Mouse (Mus musculus): ENCODE results near the gene Pcca.

Gene Pcca

DNA sequence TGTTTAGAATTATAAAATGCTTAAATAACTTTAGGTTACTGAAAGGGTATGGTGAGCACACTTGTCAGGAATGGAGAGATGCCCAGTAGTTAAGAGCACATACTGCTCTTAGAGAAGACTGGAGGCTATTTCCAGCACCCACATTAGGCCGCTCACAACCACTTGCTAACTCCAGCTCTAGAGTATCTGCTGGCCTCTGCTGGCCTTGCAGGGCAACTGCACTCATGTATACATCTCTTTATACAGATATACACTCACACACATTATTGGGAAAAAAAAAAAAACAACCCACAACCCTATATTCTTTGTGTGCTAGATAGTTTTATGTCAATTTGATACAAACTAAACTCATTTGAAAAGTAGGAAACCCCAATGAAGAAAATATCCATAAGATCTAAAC is 217.4 kb downstream of the Pcca start:
- no peak for DNase-seq

- no peak for DNase-seq
These were observed 219.2 kb downstream of the Pcca start for GRCm38 (mm10) chr14:122753278-122753677.

DNA sequence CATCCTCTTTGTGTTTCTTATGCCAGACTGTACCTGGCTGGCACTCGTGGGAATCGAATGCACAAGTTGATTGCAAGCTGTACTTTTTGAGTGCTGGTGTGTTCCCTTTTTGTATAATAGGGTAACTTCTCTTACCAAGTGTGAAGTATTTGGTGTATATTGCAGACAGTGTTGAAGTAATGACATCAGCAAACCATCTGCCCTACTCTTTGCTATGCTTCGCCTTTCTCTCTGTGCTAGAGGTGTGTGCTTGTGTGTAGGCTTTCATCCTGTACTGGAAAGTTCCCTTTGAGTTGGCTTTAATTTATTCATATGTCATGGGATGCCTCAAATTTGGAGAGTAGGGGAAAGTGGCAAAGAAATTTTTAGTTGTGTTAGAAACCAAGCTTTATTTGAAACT is 220.2 kb downstream of the Pcca start:
- DNase-seq, result no peak

DNA sequence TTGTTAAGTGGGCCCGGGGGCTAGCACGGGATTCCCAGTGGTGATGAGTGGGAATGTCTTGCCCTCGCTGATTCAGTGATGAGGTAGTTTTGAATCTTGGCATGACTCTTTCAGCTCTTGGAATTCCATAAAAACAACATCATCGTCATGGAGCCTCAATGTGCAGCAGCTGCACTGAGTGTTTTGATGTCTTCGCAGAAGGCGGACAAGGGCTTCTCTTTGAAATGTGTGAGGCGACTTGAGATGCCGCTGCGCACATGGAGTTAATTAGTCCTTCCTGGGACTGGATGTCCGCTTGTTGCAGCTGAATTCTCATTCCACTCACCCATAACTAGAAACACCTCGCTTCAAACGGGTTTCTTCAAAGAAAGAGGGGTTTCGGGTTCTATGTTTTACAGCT is 221.4 kb downstream of the Pcca start:
- no peak for DNase-seq

- DNase-seq, result no peak
These were observed 222.5 kb downstream of the Pcca start for GRCm38 (mm10) chr14:122756671-122757070.

GRCm38 (mm10) chr14:122759890-122760289 is 225.8 kb downstream of the Pcca start:
- DNase-seq, result no peak

GRCm38 (mm10) chr14:122760803-122761202 is 226.7 kb downstream of the Pcca start:
- no peak for DNase-seq

DNA sequence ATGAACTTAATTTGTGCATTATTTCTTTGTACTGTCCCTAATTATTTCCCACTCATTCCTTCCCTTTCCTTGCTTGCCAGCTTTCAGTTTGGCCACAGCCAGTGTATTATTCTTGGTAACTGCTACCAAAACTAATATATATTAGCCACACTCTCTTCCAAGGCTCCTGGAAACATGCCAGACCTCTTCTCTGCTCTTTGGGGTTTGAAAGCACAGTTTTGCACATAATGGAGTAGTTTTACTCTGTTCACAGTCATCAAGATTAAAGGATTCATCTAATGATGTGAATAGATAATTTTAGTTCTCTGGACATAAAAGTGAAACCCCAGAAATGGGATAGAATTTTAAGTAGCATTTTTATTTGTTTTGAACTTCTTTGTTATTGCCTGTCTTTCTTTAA is 228.5 kb downstream of the Pcca start:
- no peak for DNase-seq

DNA sequence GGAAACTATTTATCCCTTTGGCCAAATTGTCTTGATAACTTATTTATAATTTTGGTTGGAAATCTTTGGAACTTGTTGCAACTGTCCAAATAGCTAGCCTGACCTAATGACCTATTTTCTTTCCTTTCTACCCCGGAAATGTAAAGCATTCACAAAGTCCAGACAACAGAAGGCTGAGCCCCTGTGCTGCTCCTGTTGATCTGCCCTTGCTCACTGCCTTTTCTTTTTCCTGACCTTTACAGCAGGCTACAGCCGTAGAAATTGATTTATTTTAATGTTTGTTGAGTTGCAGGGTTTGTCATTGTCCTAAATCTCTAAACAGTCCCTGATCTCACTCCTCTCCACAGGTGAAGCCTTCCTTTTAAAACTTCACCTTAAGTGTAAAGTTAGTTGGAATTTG is 231.8 kb downstream of the Pcca start:
- DNase-seq, result no peak

GRCm38 (mm10) chr14:122766448-122766847 is 232.3 kb downstream of the Pcca start:
- no peak for DNase-seq

GRCm38 (mm10) chr14:122784701-122785100 is 250.6 kb downstream of the Pcca start:
- DNase-seq, result no peak

DNA sequence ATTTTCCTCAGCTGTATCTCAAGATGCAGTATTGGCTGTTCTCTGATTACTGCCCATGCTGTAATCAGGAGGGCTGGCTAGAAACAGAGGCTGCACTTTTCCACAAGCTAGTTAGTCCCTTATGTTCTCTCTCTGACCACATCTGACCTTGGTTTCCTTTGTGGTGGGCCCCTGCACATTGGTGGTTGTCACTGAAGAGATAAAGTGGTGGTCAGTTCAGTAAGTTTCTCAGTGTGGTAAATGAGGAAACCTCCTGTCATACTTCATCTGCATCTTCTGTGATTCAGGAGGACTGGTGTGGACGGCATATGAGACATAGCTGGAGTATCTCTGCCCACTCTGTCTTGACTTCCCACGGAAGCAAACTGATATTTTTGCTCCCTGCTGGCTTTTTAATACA is 254.1 kb downstream of the Pcca start:
- DNase-seq, result no peak

DNA sequence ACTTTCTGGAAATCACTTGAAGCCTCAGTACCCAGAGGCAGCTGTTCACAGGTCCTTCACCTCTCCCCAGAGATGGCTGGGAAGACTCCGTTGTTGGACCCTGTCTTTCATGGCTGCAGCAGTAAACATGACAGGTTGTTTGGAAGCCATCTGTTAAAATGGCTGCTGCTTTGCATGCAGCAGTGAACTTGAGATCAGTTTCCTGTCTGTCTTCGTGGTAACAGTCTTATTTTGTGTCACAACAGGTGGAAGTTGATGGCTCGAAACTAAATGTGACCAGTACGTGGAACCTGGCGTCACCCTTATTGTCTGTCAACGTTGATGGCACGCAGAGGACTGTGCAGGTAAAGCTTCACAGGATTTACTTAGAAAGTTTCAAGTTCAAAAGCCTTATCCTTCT is 256.0 kb downstream of the Pcca start:
- no peak for DNase-seq

GRCm38 (mm10) chr14:122793368-122793767 is 259.2 kb downstream of the Pcca start:
- DNase-seq, result no peak

DNA sequence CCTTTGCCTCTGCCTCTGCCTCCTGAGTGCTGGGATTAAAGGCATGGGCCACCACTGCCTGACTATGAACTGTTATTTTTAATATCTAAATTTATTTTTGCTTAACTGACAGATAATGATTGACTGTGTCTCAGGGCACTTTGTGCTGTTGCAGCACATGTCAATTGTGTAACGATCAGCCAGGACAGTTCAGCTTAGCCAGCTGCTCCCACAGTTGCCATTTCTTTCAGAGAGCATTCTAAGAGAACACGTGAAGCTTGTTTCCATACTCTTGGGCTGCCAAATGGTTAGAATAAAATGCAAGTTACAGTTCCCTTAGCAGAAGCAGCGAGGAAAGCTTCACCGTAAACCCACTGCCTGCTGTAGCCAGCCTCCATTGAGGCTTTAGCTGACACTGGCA is 266.2 kb downstream of the Pcca start:
- DNase-seq, result no peak

DNA sequence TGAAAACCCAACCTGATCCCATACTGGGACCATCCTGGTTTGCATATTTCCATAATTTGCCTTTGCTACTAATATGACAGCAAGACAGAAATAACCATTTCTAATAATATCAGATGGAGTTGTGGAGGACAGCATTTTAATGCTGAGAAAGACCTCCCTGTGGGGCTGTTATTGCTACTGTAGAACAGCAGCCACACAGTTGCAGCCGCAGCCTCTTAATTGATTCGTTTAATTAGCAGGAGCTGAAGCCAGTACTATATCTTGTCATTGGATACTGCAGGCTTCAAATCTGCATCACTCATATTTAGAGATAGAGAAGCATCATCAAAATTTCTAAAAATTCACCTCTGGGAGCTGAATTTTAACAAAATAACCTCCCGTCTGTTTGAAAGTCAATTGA is 286.9 kb downstream of the Pcca start:
- no peak for DNase-seq

DNA sequence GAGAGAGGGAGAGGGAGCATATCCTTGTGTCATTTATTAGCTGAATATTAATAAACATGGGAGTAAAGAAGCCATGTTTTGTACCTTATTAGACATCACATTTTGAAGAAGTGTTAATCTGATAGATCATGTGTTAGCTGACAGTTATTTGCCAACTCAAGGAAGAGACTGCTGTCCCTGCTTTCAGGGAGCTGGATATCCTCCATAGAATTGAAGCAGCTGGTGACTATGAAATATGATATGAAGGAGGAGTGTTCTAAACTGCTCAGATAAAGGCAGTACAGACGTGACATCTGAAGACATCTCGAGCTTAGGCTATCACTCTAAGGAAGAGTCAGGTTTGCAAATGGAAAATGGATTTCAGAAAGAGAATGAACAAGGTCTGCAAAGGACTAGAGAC is 289.7 kb downstream of the Pcca start:
- no peak for DNase-seq

- DNase-seq, result no peak
These were observed 291.3 kb downstream of the Pcca start for GRCm38 (mm10) chr14:122825464-122825863.

- DNase-seq, result no peak
These were observed 296.3 kb downstream of the Pcca start for GRCm38 (mm10) chr14:122830433-122830832.

DNA sequence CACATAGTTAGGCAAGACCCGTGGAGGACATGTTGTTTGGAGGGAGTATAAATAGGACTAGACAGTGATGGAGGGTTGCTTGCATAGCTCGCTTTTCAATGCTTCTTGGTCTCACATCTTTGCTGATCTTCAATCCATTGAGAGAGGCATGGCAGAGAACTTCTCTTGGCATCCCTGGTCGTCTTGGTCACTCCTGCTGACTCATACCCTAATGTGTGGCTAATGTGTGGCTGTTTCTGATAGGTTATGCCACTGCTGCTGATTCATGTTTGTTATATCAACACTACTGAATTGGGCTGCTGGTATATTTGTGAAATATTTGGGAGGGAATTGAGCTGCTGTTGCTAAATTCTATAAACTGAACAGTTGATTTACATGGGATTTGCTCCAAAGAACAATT is 299.5 kb downstream of the Pcca start:
- no peak for DNase-seq

- no peak for DNase-seq
These were observed 300.6 kb downstream of the Pcca start for GRCm38 (mm10) chr14:122834753-122835152.

GRCm38 (mm10) chr14:122835487-122836190 is 301.5 kb downstream of the Pcca start:
- DNase-seq, result no peak

- DNase-seq, result no peak
These were observed 302.1 kb downstream of the Pcca start for GRCm38 (mm10) chr14:122836221-122836620.

- no peak for DNase-seq
These were observed 302.9 kb downstream of the Pcca start for GRCm38 (mm10) chr14:122837018-122837417.

DNA sequence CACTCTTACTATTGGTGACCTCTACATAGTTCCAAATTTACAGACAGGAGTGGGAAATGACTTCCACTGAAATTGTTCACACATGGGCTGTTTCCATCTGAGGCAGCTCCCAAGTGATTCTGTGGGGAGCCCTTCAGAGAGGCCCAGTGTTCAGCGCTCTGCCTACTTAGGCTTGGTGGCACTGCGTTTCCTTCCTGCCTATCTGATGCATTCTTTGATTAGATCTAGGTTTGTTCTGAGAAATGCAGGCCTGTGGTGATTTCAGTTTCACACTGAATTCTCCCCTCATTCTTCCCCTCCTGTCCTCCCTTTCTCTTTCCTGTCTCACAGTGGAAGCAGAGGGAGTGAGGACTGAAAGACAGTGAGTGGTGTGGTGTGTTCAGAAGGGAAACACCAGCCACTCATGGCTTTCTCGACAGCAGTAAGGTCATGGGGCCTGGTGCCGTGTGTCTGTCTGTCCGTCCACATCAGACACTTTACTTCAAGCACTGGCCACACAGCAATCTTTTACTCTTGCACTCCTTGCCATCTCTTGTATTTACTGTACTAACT is 318.5 kb downstream of the Pcca start:
- DNase-seq, result peak; percentile 32
